Mouse (Mus musculus): ENCODE data around the gene Vps37b.
A peak's percentile ranks its signal among the peaks of the same experiment; 100 is the strongest.

Gene Vps37b

DNA sequence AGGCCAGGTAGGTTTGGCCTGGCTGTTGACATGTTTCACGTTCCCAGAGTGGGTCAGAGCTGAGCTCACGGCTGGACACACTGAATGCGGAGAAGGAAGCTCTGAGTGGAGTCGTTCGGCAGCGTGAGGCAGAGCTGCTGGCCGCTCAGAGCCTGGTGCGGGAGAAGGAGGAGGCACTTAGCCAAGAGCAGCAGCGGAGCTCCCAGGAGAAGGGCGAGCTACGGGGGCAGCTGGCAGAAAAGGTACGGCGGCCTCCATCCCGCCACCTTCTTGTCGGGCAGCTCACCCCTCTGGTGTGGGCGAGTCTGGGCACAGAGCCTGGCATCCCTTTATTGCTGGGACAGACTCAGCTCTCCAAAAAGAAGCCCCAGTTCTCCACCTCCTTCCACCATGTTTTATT is 34.3 kb downstream of the Vps37b start:
- DNase-seq = no peak

DNA sequence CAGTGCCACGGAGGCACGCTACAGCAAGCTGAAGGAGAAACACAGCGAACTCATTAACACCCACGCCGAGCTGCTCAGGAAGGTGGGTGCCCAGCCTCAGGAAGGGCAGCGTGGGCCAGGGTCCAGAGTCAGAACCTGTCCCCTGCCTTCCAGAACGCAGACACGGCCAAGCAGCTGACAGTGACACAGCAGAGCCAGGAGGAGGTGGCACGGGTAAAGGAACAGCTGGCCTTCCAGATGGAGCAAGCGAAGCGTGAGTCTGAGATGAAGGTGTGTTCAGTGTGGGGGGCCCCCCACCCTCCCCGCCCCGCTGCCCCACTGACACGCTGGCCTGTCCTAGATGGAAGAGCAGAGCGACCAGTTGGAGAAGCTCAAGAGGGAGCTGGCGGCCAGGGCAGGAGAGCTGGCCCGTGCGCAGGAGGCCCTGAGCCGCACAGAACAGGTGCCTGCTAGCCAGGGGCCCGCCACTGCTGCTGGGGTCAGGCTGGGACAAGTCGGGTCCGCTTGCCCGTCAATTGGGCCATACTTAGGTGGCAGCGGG is 34.8 kb downstream of the Vps37b start:
- DNase-seq = no peak

DNA sequence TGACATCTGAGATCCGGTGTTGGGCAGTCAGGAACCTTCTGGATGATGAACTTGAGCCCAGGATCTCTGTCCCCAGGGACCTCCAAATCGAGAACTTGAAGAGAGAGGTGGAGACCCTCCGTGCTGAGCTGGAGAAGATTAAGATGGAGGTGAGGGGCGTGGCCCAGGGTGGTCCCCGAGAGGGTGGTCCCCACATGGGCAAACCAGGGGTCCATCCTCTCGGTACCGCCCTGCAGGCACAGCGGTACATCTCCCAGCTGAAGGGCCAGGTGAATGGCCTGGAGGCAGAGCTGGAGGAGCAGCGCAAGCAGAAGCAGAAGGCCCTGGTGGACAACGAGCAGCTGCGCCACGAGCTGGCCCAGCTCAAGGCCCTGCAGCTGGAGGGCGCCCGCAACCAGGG is 35.4 kb downstream of the Vps37b start:
- DNase-seq = no peak

DNA sequence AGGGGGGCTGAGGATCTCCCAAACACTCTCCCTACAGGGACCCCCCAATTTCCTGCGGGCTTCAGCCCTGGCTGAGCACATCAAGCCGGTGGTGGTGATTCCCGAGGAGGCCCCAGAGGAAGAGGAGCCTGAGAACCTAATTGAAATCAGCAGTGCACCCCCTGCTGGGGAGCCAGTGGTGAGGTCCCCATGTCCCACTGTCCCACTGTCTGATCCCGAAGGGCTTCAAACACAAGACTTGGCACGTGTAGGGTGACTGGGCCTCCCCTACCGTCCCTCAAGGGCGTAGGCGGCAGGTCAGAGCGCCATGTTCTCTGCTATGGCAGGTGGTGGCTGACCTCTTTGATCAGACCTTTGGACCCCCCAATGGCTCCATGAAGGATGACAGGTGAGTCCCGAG is 35.9 kb downstream of the Vps37b start:
- DNase-seq = peak; percentile 75

DNA sequence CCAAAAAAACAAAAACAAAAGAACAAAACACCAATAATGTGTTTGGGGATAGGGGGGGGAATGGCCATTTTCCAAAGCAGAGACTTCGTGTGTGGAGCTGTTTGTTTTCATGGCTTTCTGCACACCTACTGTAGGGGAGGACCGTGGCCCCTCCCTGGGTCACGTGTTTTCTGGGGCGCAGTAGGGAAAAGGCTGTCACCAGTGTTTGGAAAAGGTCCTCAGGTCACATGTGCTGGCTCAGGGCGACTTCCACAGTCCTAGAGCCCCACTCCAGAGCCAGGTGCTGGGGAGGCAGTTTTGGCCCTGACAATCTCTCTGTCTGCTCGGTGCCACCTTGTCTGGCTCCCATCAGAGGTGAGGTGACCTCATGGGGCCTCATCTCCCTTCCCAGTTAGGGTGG is 36.7 kb downstream of the Vps37b start:
- no peak for DNase-seq

DNA sequence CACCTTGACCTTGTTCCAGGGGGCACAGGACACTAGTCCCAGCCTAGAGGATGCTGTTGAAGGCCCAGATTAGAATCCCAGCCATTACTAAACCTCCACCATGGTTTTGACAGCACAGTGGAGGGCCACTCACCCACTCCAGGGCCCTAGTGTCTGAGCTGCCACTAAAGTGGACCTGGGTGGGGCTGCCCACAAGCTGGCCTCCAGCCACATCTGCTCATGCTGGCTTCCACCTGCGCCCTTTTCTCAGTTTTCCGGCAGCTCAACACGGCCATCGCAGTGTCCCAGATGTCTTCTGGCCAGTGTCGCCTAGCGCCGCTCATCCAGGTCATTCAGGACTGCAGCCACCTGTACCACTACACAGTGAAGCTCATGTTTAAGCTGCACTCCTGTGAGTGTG is 37.6 kb downstream of the Vps37b start:
- no peak for DNase-seq

DNA sequence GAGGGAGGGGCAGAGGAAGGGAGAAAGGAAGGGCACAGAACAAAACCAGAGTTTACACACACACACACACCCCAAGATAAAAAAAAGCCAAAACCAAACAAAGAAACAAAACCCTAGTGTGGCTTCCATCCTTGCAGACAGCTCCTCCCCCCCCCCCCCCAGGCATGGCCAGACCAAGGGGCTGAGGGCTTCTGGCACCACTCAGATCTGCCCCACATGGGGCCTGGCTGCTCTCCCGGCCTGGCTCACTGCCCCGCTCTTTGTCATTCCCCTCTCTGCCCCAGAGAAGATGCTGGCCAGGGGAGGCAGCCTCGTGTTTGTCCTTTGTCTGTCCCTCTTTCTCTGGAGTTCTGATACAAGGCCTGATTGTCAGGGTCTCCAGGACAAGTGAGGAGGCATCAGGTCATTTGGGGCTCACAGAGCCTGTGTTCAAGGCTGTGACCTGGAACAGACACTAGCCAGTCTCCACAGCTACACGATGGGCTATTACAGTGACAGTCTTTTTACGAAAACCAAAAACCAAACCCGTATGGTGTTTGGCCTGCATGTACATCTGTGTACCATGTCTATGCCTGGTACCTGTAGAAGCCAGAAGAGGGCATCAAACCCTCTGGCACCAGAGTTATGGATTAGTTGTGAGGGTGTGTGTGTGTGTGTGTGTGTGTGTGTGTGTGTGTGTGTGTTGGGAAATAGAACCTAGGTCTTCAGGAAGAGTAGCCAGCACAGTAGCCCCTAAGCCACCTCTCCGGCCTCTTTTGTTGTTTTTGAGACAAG is 38.6 kb downstream of the Vps37b start:
- no peak for DNase-seq

DNA sequence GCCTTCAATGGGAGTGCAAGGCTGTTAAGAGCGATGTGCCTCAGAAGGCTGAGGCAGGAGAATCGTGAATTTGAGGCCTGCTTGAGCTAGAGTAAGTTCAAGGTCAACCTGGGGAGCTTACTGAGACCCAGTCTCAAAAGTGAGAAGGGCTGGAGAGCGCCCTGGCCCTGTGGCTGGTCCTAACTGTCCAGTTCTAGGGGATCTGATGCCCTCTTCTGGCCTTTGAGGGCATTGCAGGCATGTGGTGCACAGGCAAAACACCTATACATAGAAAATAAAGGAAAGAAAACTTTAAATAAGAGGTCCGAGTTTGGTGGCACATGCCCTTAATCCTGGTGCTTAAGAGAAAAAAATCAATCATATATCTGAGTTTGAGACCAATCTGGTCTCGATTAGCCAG is 39.3 kb downstream of the Vps37b start:
- peak; percentile 88 for DNase-seq

DNA sequence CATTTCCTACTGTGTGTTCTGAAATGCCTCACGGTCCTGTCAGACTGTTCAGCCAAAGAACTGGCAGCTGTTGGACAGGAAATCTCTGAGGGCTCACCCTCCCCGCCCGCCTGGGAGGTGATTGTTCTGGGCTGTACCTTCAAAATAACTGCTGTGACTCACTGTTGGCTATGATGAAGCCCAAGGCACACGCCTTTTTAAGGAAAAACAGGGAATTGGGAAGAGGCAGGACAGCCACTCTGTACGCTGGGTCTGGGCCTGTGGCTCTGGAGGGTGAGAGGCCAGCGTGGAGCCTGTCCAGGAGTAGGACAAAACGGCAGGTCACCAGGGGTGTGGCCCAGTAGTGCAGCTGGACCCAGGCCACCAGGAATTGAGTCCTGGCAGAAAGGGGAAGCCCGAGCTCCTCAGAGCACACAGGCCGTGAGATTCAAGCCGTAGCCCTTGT is 39.9 kb downstream of the Vps37b start:
- DNase-seq = no peak

DNA sequence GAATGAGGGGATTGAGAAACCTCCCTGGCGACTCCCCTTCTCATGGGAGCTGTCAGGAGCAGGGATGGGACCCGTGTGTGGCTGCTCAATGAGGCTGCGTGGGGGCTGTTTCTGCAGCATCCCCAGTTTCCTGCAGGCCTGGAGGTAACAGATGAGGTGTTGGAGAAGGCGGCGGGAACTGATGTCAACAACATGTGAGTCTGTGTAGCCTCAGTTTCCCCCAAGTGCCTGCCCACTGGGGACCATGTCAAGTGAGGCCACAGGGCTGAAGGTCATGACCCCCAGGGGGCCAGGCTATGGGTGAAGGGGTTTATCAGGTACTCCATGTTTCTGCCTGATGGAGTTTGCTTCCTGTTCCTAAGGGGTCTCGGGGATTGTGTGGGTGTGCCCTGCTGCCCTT is 40.7 kb downstream of the Vps37b start:
- no peak for DNase-seq

DNA sequence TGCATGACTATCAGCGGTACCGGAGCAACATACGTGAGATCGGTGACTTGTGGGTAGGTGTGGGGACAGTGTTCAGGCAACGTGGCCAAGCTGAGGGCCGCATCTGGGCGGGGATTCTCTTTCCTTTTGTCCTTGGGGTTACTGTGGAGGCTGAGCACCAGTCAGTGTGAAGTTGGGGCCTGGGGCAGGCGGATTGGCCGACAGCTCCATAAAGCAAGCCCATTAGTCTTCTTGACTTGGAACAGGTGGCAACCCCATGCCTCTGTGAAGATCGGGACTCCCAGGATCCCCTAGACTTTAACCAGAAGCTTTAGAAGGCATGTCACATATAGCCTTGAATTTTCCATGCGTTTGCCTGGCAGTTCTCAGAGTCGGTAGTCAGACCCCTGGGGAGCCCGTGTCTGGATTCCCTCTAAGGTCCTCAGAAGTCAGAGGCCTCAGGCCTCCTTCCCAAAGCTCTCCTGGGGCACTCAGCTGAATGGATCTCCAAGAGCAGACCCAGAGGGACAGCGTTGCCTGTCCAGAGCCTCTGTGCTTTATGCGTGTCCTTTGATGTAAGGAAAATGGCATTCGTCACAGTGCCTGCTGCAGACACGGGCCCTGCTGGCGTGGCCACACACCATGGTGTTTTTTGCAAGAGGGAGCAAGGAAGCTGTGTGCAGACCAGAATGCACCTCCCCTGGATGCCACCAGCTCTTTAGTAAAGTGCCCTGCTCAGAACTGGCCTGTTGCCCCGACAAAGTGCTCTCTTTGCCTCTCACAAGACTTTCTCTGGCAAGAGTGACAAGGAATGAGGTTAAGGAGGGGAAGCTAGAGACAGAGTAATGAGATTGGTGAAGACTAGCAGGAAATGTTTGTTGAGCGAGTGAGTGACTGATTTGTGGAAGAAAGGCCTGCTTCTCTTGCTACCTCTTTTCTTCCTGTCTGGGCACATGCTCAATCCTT is 41.9 kb downstream of the Vps37b start:
- DNase-seq = no peak

DNA sequence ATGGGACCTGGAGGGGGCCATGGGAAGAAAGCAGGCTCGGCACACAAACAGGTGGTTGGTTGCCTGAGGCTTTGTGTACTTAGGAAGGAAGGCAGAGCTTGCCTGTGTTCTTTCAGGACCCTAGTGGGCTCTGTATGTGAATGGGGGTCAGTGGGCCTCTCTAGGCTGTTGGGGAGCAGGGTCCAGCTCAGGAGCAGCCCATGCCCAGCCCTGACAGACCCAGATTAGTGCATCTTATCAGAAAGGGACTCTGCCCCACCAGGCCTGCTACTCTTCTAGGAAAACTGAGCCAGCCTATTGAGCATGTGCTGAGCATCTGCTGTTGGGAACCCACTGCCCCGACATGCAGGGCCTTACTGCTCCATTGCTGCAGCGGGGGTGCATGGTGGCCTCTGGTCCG is 44.6 kb downstream of the Vps37b start:
- DNase-seq = no peak

DNA sequence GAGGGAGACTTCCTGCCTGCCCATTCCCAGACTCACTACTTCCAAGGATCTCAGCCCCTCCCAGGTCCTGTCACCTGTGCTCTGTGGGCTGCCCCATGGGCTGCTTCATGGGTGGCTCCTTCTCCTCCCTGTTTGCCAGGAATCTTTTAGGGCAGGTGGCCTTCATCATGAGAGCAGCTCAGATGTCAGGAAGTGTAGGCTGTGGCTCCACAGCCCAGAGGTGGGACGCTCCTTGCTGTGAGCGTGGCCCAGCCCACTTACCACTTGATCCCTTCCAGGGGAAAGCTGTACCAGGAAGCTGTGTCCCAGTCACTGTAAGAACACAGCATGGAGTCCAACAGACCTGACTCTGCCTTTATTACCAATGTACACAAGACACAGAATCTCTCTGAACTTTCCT is 45.1 kb downstream of the Vps37b start:
- no peak for DNase-seq

DNA sequence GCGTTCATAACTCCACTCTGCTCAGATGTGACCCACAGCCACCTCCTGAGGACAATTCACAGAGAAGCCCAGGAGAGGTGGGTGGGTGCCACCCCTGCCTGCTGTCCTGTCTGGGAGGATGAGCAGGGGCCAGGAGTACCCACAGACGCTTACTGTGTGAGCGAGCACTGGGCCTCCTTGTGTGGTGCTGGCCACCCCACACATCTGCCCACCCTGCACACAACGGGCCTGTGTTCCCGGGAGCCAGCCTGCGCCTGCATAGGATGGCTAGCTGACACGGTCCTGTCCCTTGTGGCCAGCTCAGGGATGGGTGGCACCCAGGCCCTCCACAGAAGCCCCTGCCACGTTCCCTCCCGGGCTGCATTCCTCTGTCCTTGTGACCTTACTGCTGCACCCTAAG is 46.6 kb downstream of the Vps37b start:
- DNase-seq = no peak

DNA sequence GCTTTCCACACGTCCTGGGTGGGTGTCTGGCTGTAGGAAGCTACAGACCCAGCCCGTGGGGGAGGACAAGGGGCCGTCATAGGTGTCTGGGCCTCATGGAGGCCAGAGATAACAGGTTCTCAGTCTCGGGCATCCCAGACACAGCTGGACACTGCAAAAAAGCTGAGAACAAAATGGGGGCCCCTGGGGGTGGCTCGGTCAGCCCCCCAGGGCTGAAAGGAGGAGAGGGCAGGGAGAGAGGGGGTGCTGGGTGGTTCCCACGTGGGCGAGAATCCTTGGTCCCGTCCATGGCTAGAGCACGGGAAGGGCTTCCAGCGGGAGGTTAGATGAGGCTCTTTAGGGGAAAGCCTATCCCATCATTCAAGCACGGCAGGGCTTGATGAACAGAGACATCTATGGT is 49.2 kb downstream of the Vps37b start:
- DNase-seq = no peak

DNA sequence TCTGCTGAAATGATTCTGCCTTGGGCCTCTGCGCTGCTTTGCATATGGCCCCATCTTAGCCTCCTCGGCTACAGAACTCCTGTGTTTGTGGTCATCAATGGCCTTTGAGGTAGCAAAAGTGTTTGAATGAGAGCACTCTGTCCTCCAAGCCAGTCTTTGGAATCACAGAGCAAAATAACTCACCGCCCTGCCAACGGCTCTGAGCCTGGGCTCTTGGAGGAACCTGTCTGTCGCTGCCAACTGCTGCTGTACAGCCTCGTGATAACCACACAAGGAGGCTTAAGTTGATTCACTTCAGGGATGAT is 50.9 kb downstream of the Vps37b start:
- no peak for DNase-seq

DNA sequence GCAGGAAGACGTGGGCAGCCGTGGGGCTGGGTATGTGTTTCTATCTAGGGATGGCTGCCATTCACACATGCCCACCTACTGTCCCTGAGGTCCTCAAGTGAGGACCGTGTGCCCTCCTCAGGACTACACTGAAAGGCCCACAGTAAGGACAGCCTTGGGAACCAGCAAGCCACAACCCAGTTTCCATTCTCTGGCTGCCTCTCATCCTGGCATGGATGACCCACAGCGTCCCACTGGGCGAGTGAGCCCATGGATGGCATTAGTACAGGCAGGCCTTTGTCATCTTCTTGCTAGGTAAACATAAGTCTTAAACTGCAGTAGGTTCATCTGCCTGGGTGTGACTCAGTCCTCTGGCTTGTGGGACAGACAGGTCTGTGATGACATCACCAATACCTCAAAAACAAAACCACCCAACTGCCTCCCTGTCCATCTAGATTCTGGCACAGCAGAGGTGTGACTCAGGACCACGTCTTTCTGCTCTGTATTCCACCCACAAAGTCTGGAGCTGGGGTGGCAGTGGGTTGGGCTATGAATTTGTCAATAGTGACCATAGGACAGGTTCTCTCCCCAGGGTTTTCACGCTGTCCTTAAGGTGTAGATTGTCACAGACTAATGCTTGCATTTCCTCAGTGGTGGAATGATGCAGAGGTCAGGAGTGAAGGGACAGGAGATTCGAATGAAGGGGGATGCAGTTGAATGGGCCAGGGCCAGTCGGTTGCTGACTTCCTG is 51.4 kb downstream of the Vps37b start:
- no peak for DNase-seq

DNA sequence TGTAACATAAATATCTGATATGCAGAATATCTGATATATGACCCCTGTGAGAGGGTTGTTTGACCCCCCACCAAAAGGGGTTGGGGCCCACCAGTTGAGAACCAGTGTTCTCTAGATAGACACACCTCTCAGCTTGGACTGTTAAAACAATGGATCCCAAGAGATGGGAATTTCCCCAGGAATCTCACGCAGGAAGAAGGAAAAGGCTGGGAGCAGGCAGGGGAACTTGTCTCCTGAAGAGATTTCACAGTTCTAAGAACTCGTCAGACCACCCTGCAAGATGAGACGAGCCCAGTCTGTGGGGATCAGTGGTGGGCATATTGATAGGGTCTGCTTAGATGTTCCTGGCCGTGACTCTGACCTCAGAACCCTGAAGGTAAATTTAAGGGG is 52.1 kb downstream of the Vps37b start:
- DNase-seq = no peak

DNA sequence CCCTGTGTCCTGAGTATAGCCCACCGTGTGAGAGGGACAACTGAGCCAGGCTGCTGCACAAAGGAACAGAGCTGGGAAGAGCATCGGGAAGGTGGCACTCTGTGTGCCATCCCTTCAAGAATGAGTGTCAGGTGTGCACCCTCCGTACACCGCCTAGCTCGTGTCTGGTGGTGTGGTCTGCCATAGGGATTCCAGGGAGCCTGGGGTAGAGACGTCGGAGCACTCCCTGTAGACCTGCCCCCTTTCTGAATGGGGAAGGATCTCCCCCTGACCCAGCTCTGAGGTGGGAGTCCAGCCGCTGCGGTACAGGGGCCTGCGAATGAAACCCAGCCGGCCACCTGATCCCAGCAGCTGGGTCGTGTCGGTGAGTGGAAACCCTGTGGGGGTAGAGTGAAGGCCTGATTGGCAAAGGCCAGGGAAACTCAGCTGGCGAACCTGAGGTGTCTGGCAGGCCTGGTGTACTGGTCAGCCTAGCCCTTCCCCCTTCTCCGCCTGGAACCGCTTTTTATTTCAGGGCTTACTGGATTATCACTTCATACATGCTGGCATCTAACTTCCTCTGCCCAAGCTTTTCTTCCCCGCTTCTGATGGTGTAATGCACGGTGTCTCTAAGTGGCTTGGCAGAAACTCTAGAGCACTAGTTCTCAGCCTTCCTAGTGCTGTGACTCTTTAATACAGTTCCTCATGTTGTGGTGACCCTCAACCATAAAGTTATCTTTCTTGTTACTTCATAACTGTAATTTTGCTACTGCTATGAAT is 52.7 kb downstream of the Vps37b start:
- no peak for DNase-seq

DNA sequence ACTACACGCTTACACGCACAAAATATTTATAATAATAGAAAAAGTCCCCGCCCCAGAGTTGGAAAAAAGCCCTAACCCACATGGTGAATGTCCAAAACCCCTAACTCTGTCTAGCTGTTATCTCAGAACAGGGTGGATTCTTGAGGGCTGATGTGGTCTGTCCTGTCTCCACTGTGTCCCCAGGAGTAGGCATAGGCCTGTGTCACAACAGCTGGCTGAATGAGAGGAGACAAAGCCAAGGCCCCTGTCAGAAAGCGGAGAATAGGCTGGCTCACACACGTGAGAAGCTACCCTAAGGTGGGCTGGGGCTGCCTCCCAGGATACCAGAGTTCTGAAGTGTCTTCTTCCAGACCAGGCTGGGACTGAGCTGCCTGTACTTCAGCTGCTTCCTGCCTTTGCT is 53.9 kb downstream of the Vps37b start:
- DNase-seq = no peak

DNA sequence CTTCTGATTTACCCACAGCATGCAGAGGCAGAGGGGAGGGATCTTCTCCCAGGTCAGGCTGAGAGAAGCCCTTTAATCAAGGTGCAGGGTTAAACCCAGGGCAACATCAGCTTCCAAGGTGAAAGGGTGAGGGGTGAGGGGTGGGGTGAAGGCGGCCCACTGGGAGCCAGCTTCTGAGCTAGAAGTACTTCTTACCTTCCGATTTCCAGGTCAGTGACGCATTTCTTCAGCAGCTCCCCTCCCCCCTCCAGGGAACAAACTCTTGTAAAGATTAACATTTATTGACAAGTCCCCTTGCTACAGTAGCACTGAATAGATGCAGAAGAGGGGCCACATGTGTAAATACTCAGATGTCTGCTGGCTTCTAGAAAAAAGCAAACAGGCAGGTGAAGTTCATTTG is 54.8 kb downstream of the Vps37b start:
- DNase-seq = no peak

DNA sequence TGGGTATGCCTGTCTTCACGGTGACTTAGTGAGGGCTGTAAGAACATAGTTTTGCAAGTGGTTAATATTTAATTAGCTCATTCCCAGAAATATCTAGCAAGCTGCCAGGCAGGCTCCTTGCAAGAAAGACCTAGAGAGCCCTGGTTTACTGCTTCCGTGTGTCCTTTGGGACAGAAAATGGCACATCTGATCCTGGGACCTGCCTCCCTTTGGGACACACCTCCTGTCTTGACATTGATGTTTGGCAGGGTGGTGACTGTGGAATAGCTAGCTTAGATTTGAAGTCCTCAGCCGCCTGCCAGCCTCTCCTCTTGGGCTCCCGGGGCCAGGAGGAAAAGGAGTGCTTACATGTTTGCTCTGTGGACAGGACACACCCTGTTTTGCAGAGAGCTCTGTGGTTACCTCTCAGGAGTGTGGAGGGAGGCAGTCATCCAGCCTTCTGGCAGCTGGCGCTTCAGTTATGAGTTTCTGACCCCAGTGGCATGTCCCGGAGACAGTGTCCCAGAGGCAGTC is 56.3 kb downstream of the Vps37b start:
- DNase-seq = no peak

Measured in thymus, postnatal 4 days (tissue).